Mouse (Mus musculus): ENCODE measurements at regions not wholly inside any gene's neighbourhood (a gene's known extent, or its start where the extent isn't known, plus 50 kb on each side); places are given as distances from the start of the nearest gene placed in this dataset.

DNA sequence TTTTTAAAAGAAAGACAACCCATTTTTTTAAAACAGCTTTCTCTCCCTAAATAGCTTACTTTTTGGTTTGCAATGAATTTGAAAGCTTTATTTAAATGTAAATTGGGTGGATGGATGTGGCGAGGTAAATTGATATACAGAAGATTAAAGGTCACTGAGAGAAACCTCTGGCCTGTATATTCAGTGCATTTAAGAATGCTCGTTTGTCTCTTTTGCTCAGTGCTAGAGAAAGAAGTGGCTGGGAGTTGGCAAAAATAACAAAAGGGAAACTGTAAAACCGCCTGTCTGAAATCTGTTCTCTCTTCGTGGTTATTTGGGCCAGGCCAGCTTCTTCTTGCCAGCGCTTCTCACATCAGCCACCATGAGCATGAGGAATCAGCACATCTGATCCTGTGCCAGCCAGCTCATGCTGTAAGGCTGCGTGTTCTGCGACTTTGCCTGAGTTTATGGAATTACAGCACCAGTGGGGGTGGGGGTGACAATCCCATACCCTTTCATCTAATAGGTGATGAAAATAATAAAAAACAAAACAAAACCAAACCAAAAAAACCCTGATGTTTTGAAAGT lies 62.7 kb upstream of the Cul1 start:
- Histone ChIP-seq H3K4me2 (replicated peaks) (no peak overlapping the region), H3K36me3 (no peaks in the 10 kb centered on the region), H3K27ac (no peak overlapping the region), H3K4me1 (peaks cover 7% of the 10 kb centered on the region), H3K4me3 (no peak overlapping the region), H3K9me3 (no peaks in the 10 kb centered on the region), H3K9ac (no peak overlapping the region), H3K27me3 (no peaks in the 10 kb centered on the region)
- WGBS, result 32% methylated on average over 7 of the region's 7 CpGs
- ATAC-seq (ENCODE audit: low FRiP score, low read depth), result no peak

DNA sequence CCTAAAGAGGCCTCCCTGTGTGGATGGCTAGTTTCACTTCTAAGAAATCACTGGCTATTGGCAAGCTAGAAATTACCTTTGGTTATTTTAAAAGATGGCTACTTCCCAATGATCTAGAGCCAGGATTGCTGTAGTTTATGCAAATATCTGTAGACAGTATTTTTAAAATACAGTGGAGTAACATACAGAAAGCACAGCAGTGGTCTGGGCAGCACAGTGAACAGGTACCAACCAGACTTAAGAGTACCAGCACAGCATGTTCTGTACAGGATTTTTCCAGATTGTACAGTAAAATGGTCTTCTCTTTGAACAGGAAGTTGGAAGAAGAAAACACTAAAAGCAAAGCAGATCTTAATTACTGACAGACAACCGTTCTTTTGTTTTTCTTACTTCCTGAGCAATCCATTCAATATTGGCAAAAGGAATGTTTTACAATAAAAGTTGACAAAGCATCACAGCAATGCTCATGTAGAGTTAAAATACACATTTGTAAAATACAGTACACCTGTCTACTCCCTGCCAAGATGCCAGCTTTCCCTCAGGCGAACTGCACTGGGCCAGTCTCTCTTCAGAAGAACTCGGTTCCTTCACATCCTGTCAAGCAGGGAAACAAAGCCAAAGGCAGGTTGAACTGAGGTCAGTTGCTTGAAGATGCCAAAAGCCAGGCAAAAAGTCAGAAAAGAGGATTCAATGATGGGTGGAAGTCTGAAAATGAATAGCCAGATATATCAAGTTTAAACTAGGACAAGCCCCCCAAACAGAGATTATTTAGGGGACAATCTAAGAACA lies 62.0 kb upstream of the Cul1 start:
- Histone ChIP-seq H3K36me3 (no peaks in the 10 kb centered on the region), H3K27ac (no peak overlapping the region), H3K4me2 (replicated peaks) (no peak overlapping the region), H3K9ac (no peak overlapping the region), H3K4me1 (peaks cover 7% of the 10 kb centered on the region), H3K27me3 (no peaks in the 10 kb centered on the region), H3K9me3 (no peaks in the 10 kb centered on the region), H3K4me3 (no peak overlapping the region)
- no peak for ATAC-seq (ENCODE audit: low FRiP score, low read depth)
- WGBS, result 49% methylated on average over 3 of the region's 3 CpGs

GRCm38 (mm10) chr6:47395465-47396337 lies 57.5 kb upstream of the Cul1 start:
- H3K27ac ChIP-seq, result no peak overlapping the region
- no peak overlapping the region for H3K4me3 ChIP-seq
- peaks cover 4% of the 10 kb centered on the region for H3K4me1 ChIP-seq
- 28% methylated on average over 5 of the region's 5 CpGs for WGBS
- no peaks in the 10 kb centered on the region for H3K27me3 ChIP-seq
- no peaks in the 10 kb centered on the region for H3K9me3 ChIP-seq
- H3K9ac ChIP-seq, result no peak overlapping the region
- ATAC-seq (ENCODE audit: low FRiP score, low read depth), result no peak
- no peak overlapping the region for H3K4me2 ChIP-seq (replicated peaks)
- no peaks in the 10 kb centered on the region for H3K36me3 ChIP-seq
